Mouse (Mus musculus): Measurements from ENCODE around the gene Ddr1. TPM values are rescaled to one million over a fixed set of nuclear protein-coding genes. Genes with fewer than 3 reads are reported as not detected.

The Ddr1 gene
- 38.4 and 40.6 TPM in 2 replicates for polyA plus RNA-seq (2016; fragmentation: Nextera tagmentation; extraction: Ambion mirVana)

DNA sequence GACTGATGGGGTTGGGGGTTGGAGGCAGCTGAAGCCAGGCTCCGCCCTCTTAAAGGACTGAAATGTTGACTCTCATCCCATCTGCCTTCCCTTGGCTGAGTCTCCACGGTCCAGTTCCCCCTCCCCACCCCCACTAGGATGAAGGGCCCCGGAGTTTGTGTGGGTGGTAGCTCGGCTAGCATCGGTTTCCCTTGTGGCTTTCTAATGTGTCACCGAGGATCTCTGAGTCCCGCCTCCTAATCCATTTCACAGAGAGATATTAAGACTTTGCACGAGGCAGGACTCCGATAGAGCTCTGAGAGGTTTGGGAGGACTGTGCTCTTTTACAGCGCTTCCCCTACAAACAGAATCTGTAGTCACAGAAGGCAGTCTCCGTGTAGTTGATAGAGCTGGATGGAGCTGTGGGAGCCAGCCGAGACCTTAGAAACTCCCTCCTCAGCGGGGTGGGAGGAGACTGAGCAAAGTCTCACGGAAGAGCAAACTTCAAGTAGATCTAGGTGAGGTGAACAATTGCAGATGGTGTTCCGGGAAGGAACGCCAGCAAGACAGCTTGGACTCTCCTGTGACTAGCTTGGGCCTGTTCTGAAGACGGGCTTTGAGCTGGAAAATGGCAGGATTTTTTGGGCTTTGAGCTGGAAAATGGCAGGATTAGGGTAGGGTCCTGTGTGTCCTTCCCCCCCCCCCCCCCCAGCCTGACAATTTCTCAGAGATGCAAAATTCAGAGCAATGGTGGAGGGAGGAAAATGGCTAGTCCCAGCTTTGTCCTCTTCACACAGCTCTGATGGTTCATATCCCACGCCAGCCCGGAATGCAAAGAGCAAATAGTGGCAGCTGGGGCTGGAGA is at the start of gene Ddr1:
Gene Ddr1 (minus strand): TSS at position 1 of the 844 bp plus-strand sequence.
- Histone ChIP-seq H3K27me3 (peaks cover 27% of the 10 kb centered on the region), H3K4me2 (peak within 1 kb of the TSS; percentile 93), H3K9me3 (no peaks in the 10 kb centered on the region), H3K36me3 (no peaks in the 10 kb centered on the region), H3K27ac (peak within 1 kb of the TSS; percentile 87), H3K4me3 (replicated peaks) (peak within 1 kb of the TSS; percentile 71), H3K4me1 (replicated peaks) (peaks cover 48% of the 10 kb centered on the region), H3K9ac (replicated peaks) (peak within 1 kb of the TSS; percentile 64)
- ATAC-seq (ENCODE audit: insufficient number of reproducible peaks, insufficient read depth, low FRiP score, low TSS enrichment, low read depth): no peak
- WGBS: 11% methylated on average over 19 of the region's 19 CpGs

DNA sequence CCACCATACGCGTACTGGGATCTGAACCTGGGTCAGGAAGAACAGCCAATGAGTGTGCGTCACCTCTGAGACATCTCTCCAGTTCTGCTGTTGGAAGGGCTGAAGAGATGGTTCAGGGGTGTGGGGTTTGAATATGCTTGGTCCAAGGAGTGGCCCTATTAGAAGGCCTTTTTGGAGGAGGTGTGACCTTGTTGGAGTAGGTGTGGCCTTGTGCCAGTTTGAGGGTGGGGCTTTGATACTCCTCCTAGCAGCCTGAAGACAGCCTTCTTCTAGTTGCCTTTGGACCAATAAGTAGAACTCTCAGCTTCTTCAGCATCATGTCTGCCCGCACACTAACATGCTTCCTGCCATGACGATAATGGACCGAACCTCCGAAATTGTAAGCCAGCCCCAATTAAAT is 49.2 kb upstream of the Ddr1 start:
- Histone ChIP-seq H3K9ac (replicated peaks) (no peak overlapping the region), H3K9me3 (no peaks in the 10 kb centered on the region), H3K36me3 (no peaks in the 10 kb centered on the region), H3K4me3 (replicated peaks) (no peak overlapping the region), H3K27ac (no peak overlapping the region), H3K4me1 (replicated peaks) (no peaks in the 10 kb centered on the region), H3K4me2 (no peak overlapping the region), H3K27me3 (no peaks in the 10 kb centered on the region)
- 98% methylated on average over 7 of the region's 7 CpGs for WGBS
- ATAC-seq (ENCODE audit: insufficient number of reproducible peaks, insufficient read depth, low FRiP score, low TSS enrichment, low read depth): no peak

GRCm38 (mm10) chr17:35752221-35752811 is 47.9 kb upstream of the Ddr1 start:
- no peak for ATAC-seq (ENCODE audit: insufficient number of reproducible peaks, insufficient read depth, low FRiP score, low TSS enrichment, low read depth)

GRCm38 (mm10) chr17:35749685-35750084 is 45.3 kb upstream of the Ddr1 start:
- no peak overlapping the region for H3K9ac ChIP-seq (replicated peaks)
- no peaks in the 10 kb centered on the region for H3K36me3 ChIP-seq
- H3K27me3 ChIP-seq: no peaks in the 10 kb centered on the region
- no peak overlapping the region for H3K4me2 ChIP-seq
- no peak overlapping the region for H3K4me3 ChIP-seq (replicated peaks)
- no peak overlapping the region for H3K27ac ChIP-seq
- H3K9me3 ChIP-seq: no peaks in the 10 kb centered on the region
- ATAC-seq (ENCODE audit: insufficient number of reproducible peaks, insufficient read depth, low FRiP score, low TSS enrichment, low read depth): no peak
- H3K4me1 ChIP-seq (replicated peaks): no peaks in the 10 kb centered on the region
- 75% methylated on average over 10 of the region's 10 CpGs for WGBS

More at GRCm38 (mm10) chr17:35752221-35752811, 47.9 kb upstream of the Ddr1 start:
- H3K9me3 ChIP-seq: no peaks in the 10 kb centered on the region
- H3K27ac ChIP-seq: no peak overlapping the region
- no peak overlapping the region for H3K4me3 ChIP-seq (replicated peaks)
- no peak overlapping the region for H3K9ac ChIP-seq (replicated peaks)
- no peaks in the 10 kb centered on the region for H3K4me1 ChIP-seq (replicated peaks)
- H3K36me3 ChIP-seq: no peaks in the 10 kb centered on the region
- WGBS: 69% methylated on average over 7 of the region's 7 CpGs
- no peaks in the 10 kb centered on the region for H3K27me3 ChIP-seq
- H3K4me2 ChIP-seq: no peak overlapping the region

DNA sequence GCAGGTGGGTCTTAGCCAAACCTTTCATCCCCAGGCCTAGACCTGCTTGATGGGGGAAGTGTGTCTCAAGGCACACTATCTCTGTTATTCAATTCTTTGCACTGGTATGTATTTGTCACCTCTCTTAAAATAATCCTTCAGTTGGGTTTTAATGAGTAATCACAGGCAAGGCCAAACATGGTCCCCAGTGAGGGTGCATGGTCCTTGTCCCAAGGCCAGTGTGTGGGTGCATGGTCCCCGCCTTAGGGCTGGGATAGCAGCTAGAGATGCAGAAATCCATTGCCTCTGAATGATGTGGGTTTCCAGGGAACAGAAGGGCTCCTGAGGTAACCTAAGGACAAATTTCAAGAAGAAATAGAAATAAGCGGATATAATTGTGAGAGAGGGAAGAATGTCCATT is 39.9 kb upstream of the Ddr1 start:
- no peak overlapping the region for H3K9ac ChIP-seq (replicated peaks)
- no peak for ATAC-seq (ENCODE audit: insufficient number of reproducible peaks, insufficient read depth, low FRiP score, low TSS enrichment, low read depth)
- 94% methylated on average over 2 of the region's 2 CpGs for WGBS
- 0 out of 2 replicates have a peak, but pooled peaks cover 2% of the 10 kb centered on the region for H3K27me3 ChIP-seq
- no peaks in the 10 kb centered on the region for H3K4me1 ChIP-seq (replicated peaks)
- H3K36me3 ChIP-seq: no peaks in the 10 kb centered on the region
- H3K27ac ChIP-seq: no peak overlapping the region
- no peak overlapping the region for H3K4me3 ChIP-seq (replicated peaks)
- no peak overlapping the region for H3K4me2 ChIP-seq
- H3K9me3 ChIP-seq: no peaks in the 10 kb centered on the region

GRCm38 (mm10) chr17:35742948-35743347 is 38.5 kb upstream of the Ddr1 start:
- 0 out of 2 replicates have a peak, but pooled peaks cover 9% of the 10 kb centered on the region for H3K27me3 ChIP-seq

DNA sequence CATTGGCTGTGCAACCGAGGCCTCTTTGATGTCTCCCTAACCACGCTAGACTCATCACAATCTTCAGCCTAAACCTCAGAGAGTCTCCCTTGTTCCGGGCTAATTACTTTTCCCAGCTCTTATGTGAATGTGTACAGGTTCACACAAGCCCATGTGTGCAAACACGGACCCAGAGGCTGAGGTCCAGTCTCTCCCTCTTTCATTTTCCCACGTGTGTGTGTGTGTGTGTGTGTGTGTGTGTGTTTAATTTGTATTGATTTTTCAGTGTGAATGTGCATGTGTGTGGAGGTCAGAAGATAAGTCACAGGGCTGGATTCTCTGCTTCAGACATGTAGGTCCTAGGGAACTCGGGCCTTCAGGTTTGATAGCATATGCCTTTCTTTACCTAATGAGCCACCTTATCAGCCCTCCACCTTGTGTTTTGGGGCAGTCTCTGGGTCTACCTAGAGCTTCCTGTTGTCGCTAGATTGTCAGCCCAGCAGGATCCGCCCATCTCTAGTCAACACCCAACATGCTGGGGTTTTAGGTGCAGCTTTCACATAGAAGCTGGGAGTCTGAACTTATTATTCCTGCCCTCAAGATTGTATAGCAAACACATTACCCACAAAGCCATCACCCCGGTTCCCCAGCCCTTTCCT is 37.3 kb upstream of the Ddr1 start:
- Histone ChIP-seq H3K4me3 (replicated peaks) (no peak overlapping the region), H3K27ac (no peak overlapping the region), H3K27me3 (0 out of 2 replicates have a peak, but pooled peaks cover 9% of the 10 kb centered on the region), H3K4me1 (replicated peaks) (no peaks in the 10 kb centered on the region), H3K4me2 (no peak overlapping the region), H3K9ac (replicated peaks) (no peak overlapping the region), H3K36me3 (no peaks in the 10 kb centered on the region), H3K9me3 (no peaks in the 10 kb centered on the region)
- ATAC-seq (ENCODE audit: insufficient number of reproducible peaks, insufficient read depth, low FRiP score, low TSS enrichment, low read depth): no peak
- 77% methylated on average over 9 of the region's 9 CpGs for WGBS

More at GRCm38 (mm10) chr17:35742948-35743347, 38.5 kb upstream of the Ddr1 start:
- Histone ChIP-seq H3K4me1 (replicated peaks) (no peaks in the 10 kb centered on the region), H3K9me3 (no peaks in the 10 kb centered on the region), H3K4me2 (no peak overlapping the region), H3K4me3 (replicated peaks) (no peak overlapping the region), H3K27ac (no peak overlapping the region), H3K36me3 (no peaks in the 10 kb centered on the region), H3K9ac (replicated peaks) (no peak overlapping the region)
- 72% methylated on average over 3 of the region's 3 CpGs for WGBS
- no peak for ATAC-seq (ENCODE audit: insufficient number of reproducible peaks, insufficient read depth, low FRiP score, low TSS enrichment, low read depth)

- Histone ChIP-seq H3K9me3 (no peaks in the 10 kb centered on the region), H3K4me1 (replicated peaks) (no peaks in the 10 kb centered on the region; the same call in 1 of the 2 replicates), H3K4me2 (no peak overlapping the region), H3K27ac (no peak overlapping the region), H3K36me3 (no peaks in the 10 kb centered on the region), H3K4me3 (replicated peaks) (no peak overlapping the region), H3K9ac (replicated peaks) (no peak overlapping the region), H3K27me3 (0 out of 2 replicates have a peak, but pooled peaks cover 9% of the 10 kb centered on the region)
- ATAC-seq (ENCODE audit: insufficient number of reproducible peaks, insufficient read depth, low FRiP score, low TSS enrichment, low read depth): no peak
- WGBS: 77% methylated on average over 5 of the region's 5 CpGs
Observed at GRCm38 (mm10) chr17:35740276-35740880, 36.0 kb upstream of the Ddr1 start.

DNA sequence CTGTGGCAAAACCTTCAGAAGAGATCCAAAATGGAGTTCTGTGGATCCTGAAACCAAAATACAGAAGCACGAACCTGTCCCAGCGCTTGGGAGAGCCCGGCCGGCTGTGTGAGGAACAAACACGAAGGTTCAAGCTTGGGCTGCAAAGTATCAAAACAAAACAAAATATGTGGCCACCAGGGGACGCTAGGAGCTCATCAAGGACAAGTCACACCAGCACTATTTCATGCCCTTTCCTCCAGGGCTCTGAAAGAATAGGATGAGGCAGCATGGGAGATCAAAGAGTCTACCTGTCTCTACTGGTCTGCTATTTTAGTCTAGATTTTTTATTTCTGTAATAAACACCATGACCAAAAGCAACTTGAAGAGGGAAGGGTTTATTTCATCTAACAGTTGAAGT is 35.3 kb upstream of the Ddr1 start:
- no peaks in the 10 kb centered on the region for H3K9me3 ChIP-seq
- no peak overlapping the region for H3K9ac ChIP-seq (replicated peaks)
- WGBS: 17% methylated on average over 6 of the region's 6 CpGs
- no peaks in the 10 kb centered on the region for H3K36me3 ChIP-seq
- ATAC-seq (ENCODE audit: insufficient number of reproducible peaks, insufficient read depth, low FRiP score, low TSS enrichment, low read depth): 0 out of 2 replicates have a peak, but pooled peaks have one; percentile 33
- no peaks in the 10 kb centered on the region; the same call in 1 of the 2 replicates for H3K4me1 ChIP-seq (replicated peaks)
- H3K27ac ChIP-seq: no peak overlapping the region
- H3K27me3 ChIP-seq: 0 out of 2 replicates have a peak, but pooled peaks cover 11% of the 10 kb centered on the region
- H3K4me2 ChIP-seq: no peak overlapping the region
- no peak overlapping the region for H3K4me3 ChIP-seq (replicated peaks)

- Histone ChIP-seq H3K27me3 (0 out of 2 replicates have a peak, but pooled peaks cover 14% of the 10 kb centered on the region), H3K9me3 (no peaks in the 10 kb centered on the region), H3K27ac (no peak overlapping the region), H3K9ac (replicated peaks) (no peak overlapping the region), H3K36me3 (no peaks in the 10 kb centered on the region), H3K4me2 (peak overlapping the region; percentile 22), H3K4me3 (replicated peaks) (no peak overlapping the region), H3K4me1 (replicated peaks) (no peaks in the 10 kb centered on the region; the same call in 1 of the 2 replicates)
- 12% methylated on average over 12 of the region's 12 CpGs for WGBS
- ATAC-seq (ENCODE audit: insufficient number of reproducible peaks, insufficient read depth, low FRiP score, low TSS enrichment, low read depth): no peak
Observed at GRCm38 (mm10) chr17:35737743-35738142, 33.3 kb upstream of the Ddr1 start.
